Mouse (Mus musculus): ENCODE data around the gene Cyp2d11. TPM values are rescaled to one million over a fixed set of nuclear protein-coding genes. Genes with fewer than 3 reads are reported as not detected.

Gene Cyp2d11
- polyA plus RNA-seq, 1 experiment from 2014 or later, result not detected

Small RNAs within 50 kb of the gene (microRNA-seq; reads per million reads assigned to microRNA genes)
- not detected for gene Gm25990
- not detected for gene Gm27331
- gene Mir7684, result not detected

Other genes starting within 250 kb of the Cyp2d11 start
- gene Srebf2, start 246.8 kb downstream of the Cyp2d11 start, polyA plus RNA-seq (2016; fragmentation: Nextera tagmentation; extraction: Ambion mirVana), result 274 and 276 TPM in 2 replicates
- 0.73 and 0.80 TPM in 2 replicates for gene Shisa8, start 181.2 kb downstream of the Cyp2d11 start, polyA plus RNA-seq (2016; fragmentation: Nextera tagmentation; extraction: Ambion mirVana)
- 0.37 TPM in 1 of 2 replicates, not detected in the other for gene Tnfrsf13c, start 169.7 kb downstream of the Cyp2d11 start, polyA plus RNA-seq (2016; fragmentation: Nextera tagmentation; extraction: Ambion mirVana)
- 60.1 and 61.9 TPM in 2 replicates for gene Cenpm, start 149.3 kb downstream of the Cyp2d11 start, polyA plus RNA-seq (2016; fragmentation: Nextera tagmentation; extraction: Ambion mirVana)
- gene 1500009C09Rik, start 141.6 kb downstream of the Cyp2d11 start, polyA plus RNA-seq (2016; fragmentation: Nextera tagmentation; extraction: Ambion mirVana), result 2.6 and 3.3 TPM in 2 replicates
- 237 and 291 TPM in 2 replicates for gene Sept3, start 119.1 kb downstream of the Cyp2d11 start, polyA plus RNA-seq (2016; fragmentation: Nextera tagmentation; extraction: Ambion mirVana)
- gene Wbp2nl, start 95.1 kb downstream of the Cyp2d11 start, polyA plus RNA-seq (2016; fragmentation: Nextera tagmentation; extraction: Ambion mirVana), result 0.13 TPM in 1 of 2 replicates, not detected in the other
- 24.0 and 24.9 TPM in 2 replicates for gene Naga, start 55.1 kb downstream of the Cyp2d11 start, polyA plus RNA-seq (2016; fragmentation: Nextera tagmentation; extraction: Ambion mirVana)
- gene Pheta2, start 55.1 kb downstream of the Cyp2d11 start, polyA plus RNA-seq (2016; fragmentation: Nextera tagmentation; extraction: Ambion mirVana), result 3.3 and 4.1 TPM in 2 replicates
- 248 and 261 TPM in 2 replicates for gene Smdt1, start 55.1 kb downstream of the Cyp2d11 start, polyA plus RNA-seq (2016; fragmentation: Nextera tagmentation; extraction: Ambion mirVana)
- 277 and 315 TPM in 2 replicates for gene Ndufa6, start 39.7 kb downstream of the Cyp2d11 start, polyA plus RNA-seq (2016; fragmentation: Nextera tagmentation; extraction: Ambion mirVana)
- gene Cyp2d22, start 13.8 kb downstream of the Cyp2d11 start, polyA plus RNA-seq (2016; fragmentation: Nextera tagmentation; extraction: Ambion mirVana), result 2.3 and 2.8 TPM in 2 replicates
- gene Cyp2d10, start 13.2 kb upstream of the Cyp2d11 start, polyA plus RNA-seq (2016; fragmentation: Nextera tagmentation; extraction: Ambion mirVana), result not detected in 2 replicates
- not detected in 2 replicates for gene Cyp2d9, start 39.4 kb upstream of the Cyp2d11 start, polyA plus RNA-seq (2016; fragmentation: Nextera tagmentation; extraction: Ambion mirVana)
- not detected in 2 replicates for gene Cyp2d12, start 161.1 kb upstream of the Cyp2d11 start, polyA plus RNA-seq (2016; fragmentation: Nextera tagmentation; extraction: Ambion mirVana)
- not detected in 2 replicates for gene Cyp2d34, start 226.9 kb upstream of the Cyp2d11 start, polyA plus RNA-seq (2016; fragmentation: Nextera tagmentation; extraction: Ambion mirVana)